Mouse (Mus musculus) lung, embryonic 16.5 days (tissue): ENCODE measurements around the gene Ssr2. TPM values are rescaled to one million over a fixed set of nuclear protein-coding genes. Genes with fewer than 3 reads are reported as not detected.

Source experiments
- ATAC-seq: fragments of 200-750 bp; cut with Nextera tagmentation; 2 replicates; pipeline ENCODE4 v1.8.0; 2017; ENCODE audit warnings: low read depth, mild to moderate bottlenecking, moderate library complexity
- H3K27ac ChIP-seq: fragments of 300-500 bp; sonication (generic); 2 replicates; pipeline ENCODE4 v1.5.1; 2014; ENCODE audit warnings: mild to moderate bottlenecking, control low read depth, low read length
- H3K27me3 ChIP-seq: fragments of 300-500 bp; sonication (generic); 2 replicates; pipeline ENCODE4 v1.6.1; 2014; ENCODE audit warnings: low read depth, low read length, mixed read lengths; ENCODE audit not compliant: control insufficient read depth, insufficient read depth
- H3K36me3 ChIP-seq: fragments of 300-500 bp; sonication (generic); 2 replicates; pipeline ENCODE4 v1.6.1; 2014; ENCODE audit warnings: low read length; ENCODE audit not compliant: control insufficient read depth, insufficient read depth
- H3K4me1 ChIP-seq: fragments of 300-500 bp; sonication (generic); replicated peaks from 2 replicates; pipeline ENCODE4 v1.6.1; 2014; ENCODE audit warnings: low read length, mixed read lengths; ENCODE audit not compliant: control insufficient read depth, insufficient read depth
- H3K4me2 ChIP-seq: fragments of 300-500 bp; sonication (generic); 2 replicates; pipeline ENCODE4 v1.6.1; 2014; ENCODE audit warnings: low read depth, low read length, control low read depth
- H3K4me3 ChIP-seq: fragments of 300-500 bp; sonication (generic); 2 replicates; pipeline ENCODE4 v1.5.1; 2014; ENCODE audit warnings: mild to moderate bottlenecking, low read length, control low read depth
- H3K9ac ChIP-seq: fragments of 300-500 bp; sonication (generic); 2 replicates; pipeline ENCODE4 v1.6.1; 2014; ENCODE audit warnings: low read length, control low read depth
- H3K9me3 ChIP-seq: fragments of 300-500 bp; sonication (generic); 2 replicates; pipeline ENCODE4 v1.6.1; 2016; ENCODE audit warnings: low read length; ENCODE audit not compliant: control insufficient read depth
- WGBS: fragments of 180-500 bp; shearing (Covaris S2); extraction: QIAGEN DNeasy Blood & Tissue Kit; methylation state at CpG from one replicate; pipeline ENCODE4 v1.1.7; 2014; 5-methylcytosine and 5-hydroxymethylcytosine counted together
- polyA plus RNA-seq: library from polyadenylated mRNA; unstranded; fragments of >200 nt; fragmentation: Nextera tagmentation; extraction: Ambion mirVana; gene quantifications from 2 replicates; pipeline ENCODE4 v1.2.1, GENCODE M21; 2015

Gene Ssr2
- polyA plus RNA-seq = 354 and 367 TPM in 2 replicates

DNA sequence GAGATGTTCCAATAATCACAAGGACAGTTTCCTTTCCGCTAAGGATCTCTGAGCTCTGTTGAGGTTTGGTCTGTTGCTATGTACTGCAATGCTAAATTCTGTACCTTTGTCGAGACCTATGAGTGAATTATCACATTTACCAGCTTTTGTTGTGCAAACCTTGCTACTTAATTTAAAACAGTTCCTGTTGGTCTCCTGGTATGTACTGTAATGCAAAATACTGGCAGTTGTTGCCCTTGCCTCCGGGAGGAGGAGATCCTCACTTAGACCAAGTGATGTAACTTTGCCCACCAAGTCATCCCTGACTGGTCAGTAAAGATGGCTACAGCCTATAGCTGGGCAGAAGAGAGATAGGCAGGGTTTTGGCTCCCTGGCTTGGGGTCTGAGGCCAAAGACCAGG, at the start of gene Ssr2:
Ssr2 (plus strand) TSS at position 337 of the 400 bp plus-strand sequence.
- no peaks in the 10 kb centered on the region for H3K9me3 ChIP-seq
- ATAC-seq = no peak
- H3K4me3 ChIP-seq = no peak within 1 kb of the TSS
- H3K4me1 ChIP-seq = peaks cover 9% of the 10 kb centered on the region
- no peak within 1 kb of the TSS for H3K9ac ChIP-seq
- H3K27ac ChIP-seq = no peak within 1 kb of the TSS
- no peaks in the 10 kb centered on the region for H3K27me3 ChIP-seq
- no peak within 1 kb of the TSS for H3K4me2 ChIP-seq
- H3K36me3 ChIP-seq = no peaks in the 10 kb centered on the region
- WGBS = 79% methylated on average over 3 of the region's 3 CpGs

- Histone ChIP-seq H3K4me1 (peaks cover 32% of the 10 kb centered on the region), H3K9me3 (no peaks in the 10 kb centered on the region), H3K4me3 (no peak overlapping the region), H3K27me3 (no peaks in the 10 kb centered on the region), H3K4me2 (no peak overlapping the region), H3K27ac (peak overlapping the region; percentile 45; the same call in 1 of the 2 replicates), H3K9ac (no peak overlapping the region), H3K36me3 (0 out of 2 replicates have a peak, but pooled peaks cover 2% of the 10 kb centered on the region)
- ATAC-seq = peak; percentile 87
- WGBS = 32% methylated on average over 17 of the region's 17 CpGs
Observed at GRCm38 (mm10) chr3:88526157-88527131, 49.2 kb upstream of the Ssr2 start.

- Histone ChIP-seq H3K9ac (peak overlapping the region; percentile 40), H3K36me3 (0 out of 2 replicates have a peak, but pooled peaks cover 2% of the 10 kb centered on the region), H3K4me1 (peaks cover 32% of the 10 kb centered on the region), H3K9me3 (no peaks in the 10 kb centered on the region), H3K27ac (peak overlapping the region; percentile 37), H3K4me2 (no peak overlapping the region), H3K27me3 (no peaks in the 10 kb centered on the region), H3K4me3 (no peak overlapping the region)
- no peak for ATAC-seq
- WGBS = 38% methylated on average over 8 of the region's 8 CpGs
Observed at GRCm38 (mm10) chr3:88527565-88527964, 48.1 kb upstream of the Ssr2 start.

GRCm38 (mm10) chr3:88528646-88529045, 47.0 kb upstream of the Ssr2 start:
- H3K4me2 ChIP-seq = no peak overlapping the region
- H3K4me1 ChIP-seq = peaks cover 33% of the 10 kb centered on the region
- no peak overlapping the region for H3K4me3 ChIP-seq
- no peaks in the 10 kb centered on the region for H3K9me3 ChIP-seq
- WGBS = 83% methylated on average over 11 of the region's 11 CpGs
- H3K36me3 ChIP-seq = 0 out of 2 replicates have a peak, but pooled peaks cover 2% of the 10 kb centered on the region
- no peaks in the 10 kb centered on the region for H3K27me3 ChIP-seq
- H3K9ac ChIP-seq = no peak overlapping the region
- no peak for ATAC-seq
- H3K27ac ChIP-seq = no peak overlapping the region

GRCm38 (mm10) chr3:88529204-88530000, 46.3 kb upstream of the Ssr2 start:
- peak overlapping the region; percentile 93 for H3K9ac ChIP-seq
- no peak overlapping the region for H3K4me3 ChIP-seq
- no peaks in the 10 kb centered on the region for H3K27me3 ChIP-seq
- peaks cover 40% of the 10 kb centered on the region for H3K4me1 ChIP-seq
- no peak for ATAC-seq
- WGBS = 38% methylated on average over 7 of the region's 7 CpGs
- H3K9me3 ChIP-seq = no peaks in the 10 kb centered on the region
- H3K36me3 ChIP-seq = 0 out of 2 replicates have a peak, but pooled peaks cover 2% of the 10 kb centered on the region
- H3K27ac ChIP-seq = no peak overlapping the region
- peak overlapping the region; percentile 65 for H3K4me2 ChIP-seq

DNA sequence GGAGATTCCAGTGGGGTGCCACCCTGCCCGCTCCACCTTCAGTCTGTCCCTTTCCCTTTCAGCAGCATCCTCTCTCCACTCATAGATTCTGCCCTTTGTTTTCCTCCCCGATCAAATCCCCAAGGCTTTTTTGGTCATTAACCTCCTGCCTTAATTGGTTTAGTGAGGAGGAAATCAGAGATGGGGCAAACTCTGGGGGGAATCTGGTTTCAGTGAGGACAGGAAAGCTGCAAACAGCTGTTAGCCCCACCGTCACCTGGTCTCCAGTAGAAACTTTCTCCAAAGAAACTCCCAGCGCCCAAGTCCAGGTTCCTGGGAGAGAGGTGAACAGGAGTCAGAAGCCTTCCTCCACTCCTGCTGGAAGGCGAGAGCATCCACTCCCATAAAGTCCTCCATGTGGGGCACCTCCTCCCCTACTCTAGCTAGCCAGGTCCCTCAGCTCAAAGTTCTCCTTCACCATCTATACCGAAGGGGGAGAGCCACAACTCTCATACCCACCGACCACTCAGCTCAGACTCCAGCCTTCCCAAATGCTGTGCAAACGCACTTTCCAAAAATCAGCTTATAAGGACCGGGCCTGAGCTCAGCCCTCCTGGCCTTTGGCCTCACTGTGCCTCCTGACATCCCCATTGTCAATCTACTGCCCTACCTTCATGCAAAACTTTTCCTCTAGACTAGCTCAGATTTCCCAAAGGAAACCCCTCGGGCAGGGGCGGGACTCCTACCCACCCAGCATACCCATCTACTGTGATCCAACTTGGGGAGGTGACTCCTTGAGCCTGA, 45.4 kb upstream of the Ssr2 start:
- Histone ChIP-seq H3K9me3 (no peaks in the 10 kb centered on the region), H3K27ac (no peak overlapping the region; the same call in 1 of the 2 replicates), H3K36me3 (no peaks in the 10 kb centered on the region), H3K4me3 (peak overlapping the region; percentile 74), H3K27me3 (no peaks in the 10 kb centered on the region), H3K4me1 (peaks cover 49% of the 10 kb centered on the region), H3K4me2 (peak overlapping the region; percentile 65), H3K9ac (peak overlapping the region; percentile 93)
- 18% methylated on average over 11 of the region's 11 CpGs for WGBS
- ATAC-seq = no peak

DNA sequence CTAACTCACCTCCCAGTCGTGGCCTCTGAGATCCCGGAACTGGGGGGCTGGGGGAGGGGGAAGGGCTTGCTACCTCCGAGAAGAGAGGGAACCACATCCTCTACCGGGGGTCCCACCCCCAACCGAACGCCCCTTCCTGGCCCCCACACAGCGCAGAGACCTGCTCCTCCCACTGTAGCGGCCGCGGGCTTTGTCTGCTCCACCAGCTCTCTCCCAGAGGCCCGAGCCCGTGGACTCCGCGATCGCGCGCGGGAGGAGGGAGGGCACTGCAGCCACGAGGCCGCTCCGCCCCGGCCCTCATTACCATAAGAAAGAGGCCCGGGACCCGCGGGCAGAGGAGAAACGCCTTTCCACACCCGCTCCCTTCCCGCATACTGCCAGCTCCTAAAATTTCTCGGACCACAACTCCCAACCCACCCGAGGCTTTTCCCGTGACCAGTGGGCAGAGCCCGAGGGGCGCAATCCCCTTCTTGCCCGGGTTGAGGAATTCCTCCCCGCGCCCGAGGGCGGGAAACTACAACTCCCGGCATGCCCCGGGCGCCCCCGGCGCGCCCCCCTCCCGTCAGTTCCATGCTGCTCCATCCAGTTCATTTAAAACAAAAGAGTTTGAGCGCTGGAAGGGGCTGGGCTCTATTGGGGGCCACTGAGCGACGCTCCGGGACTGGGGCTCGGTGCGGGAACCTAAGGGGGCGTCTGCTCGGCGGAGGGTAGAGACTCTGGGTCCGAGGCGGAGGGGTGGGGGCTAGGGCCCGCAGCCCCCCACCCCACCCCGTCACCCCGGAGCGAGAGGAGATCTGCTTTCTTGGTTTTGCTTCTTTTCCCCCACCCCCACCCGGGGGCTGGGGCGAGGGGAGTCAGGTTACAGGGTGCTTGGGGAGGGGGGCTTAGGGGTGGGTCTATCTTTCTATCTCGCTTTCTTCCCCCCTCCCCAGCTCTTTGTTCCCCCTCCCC, 44.1 kb upstream of the Ssr2 start:
- peaks cover 59% of the 10 kb centered on the region for H3K4me1 ChIP-seq
- H3K27ac ChIP-seq = peak overlapping the region; percentile 90
- peak overlapping the region; percentile 74 for H3K4me3 ChIP-seq
- peaks cover 3% of the 10 kb centered on the region; the same call in 1 of the 2 replicates for H3K36me3 ChIP-seq
- H3K27me3 ChIP-seq = no peaks in the 10 kb centered on the region
- no peaks in the 10 kb centered on the region for H3K9me3 ChIP-seq
- under 1% methylated on average over 60 of the region's 63 CpGs for WGBS
- H3K4me2 ChIP-seq = peak overlapping the region; percentile 65
- peak; percentile 88 for ATAC-seq
- peak overlapping the region; percentile 93 for H3K9ac ChIP-seq

GRCm38 (mm10) chr3:88532299-88532674, 43.4 kb upstream of the Ssr2 start, which contains the start of gene Mex3a:
Gene Mex3a, plus strand, starts transcription at chr3:88532395.
- peaks cover 62% of the 10 kb centered on the region for H3K4me1 ChIP-seq
- H3K9ac ChIP-seq = peak within 1 kb of the TSS; percentile 93
- peak within 1 kb of the TSS; percentile 90 for H3K27ac ChIP-seq
- H3K27me3 ChIP-seq = no peaks in the 10 kb centered on the region
- H3K4me3 ChIP-seq = peak within 1 kb of the TSS; percentile 74
- H3K4me2 ChIP-seq = peak within 1 kb of the TSS; percentile 65
- 0% methylated on average over 7 of the region's 31 CpGs for WGBS
- peaks cover 8% of the 10 kb centered on the region; the same call in 1 of the 2 replicates for H3K36me3 ChIP-seq
- ATAC-seq = no peak
- H3K9me3 ChIP-seq = no peaks in the 10 kb centered on the region
